Mouse (Mus musculus): ENCODE data around the gene Tdrd5. TPM values are rescaled to one million over a fixed set of nuclear protein-coding genes. Genes with fewer than 3 reads are reported as not detected.

Gene Tdrd5
- total and polyA plus RNA-seq, 3 experiments, result 0.09 to 6.0 (median 0.55) TPM

DNA sequence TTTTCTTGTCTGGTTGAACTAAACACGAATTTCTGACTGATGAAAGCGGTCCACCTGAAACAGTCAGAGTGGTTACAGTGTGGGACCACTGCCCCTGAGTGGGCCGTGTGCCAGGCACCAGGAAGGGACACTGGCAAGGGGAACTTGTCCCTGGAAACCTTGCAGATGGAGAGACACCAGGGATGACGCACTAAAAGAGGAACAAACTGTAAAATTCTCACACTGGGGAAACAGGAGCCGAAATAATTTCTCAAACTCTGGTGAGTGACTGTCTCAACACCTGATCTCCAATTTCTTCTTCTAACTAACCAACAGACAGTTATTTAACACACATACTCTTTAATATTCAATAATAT lies 17.9 kb downstream of the Tdrd5 start:
- Histone ChIP-seq H3K4me3 (ENCODE audit: low read depth, low read length) (no peak overlapping the region), H3K9me3 (replicated peaks) (no peaks in the 10 kb centered on the region), H3K36me3 (replicated peaks) (no peaks in the 10 kb centered on the region), H3K4me1 (ENCODE audit: insufficient read depth, low read depth, low read length) (peaks cover 25% of the 10 kb centered on the region), H3K27me3 (ENCODE audit: insufficient read depth, low read length) (peaks cover 8% of the 10 kb centered on the region)
- DNase-seq (ENCODE audit: low spot score), result no peak
- ATAC-seq (ENCODE audit: extremely low read depth, insufficient number of reproducible peaks, low FRiP score, poor library complexity, severe bottlenecking), result no peak
- TF ChIP-seq POLR2AphosphoS5 (IDR thresholded peaks at IDR 0.05; ENCODE audit: insufficient replicate concordance, low read depth, low read length) (no peak), CTCF (IDR thresholded peaks at IDR 0.05; ENCODE audit: low read depth, low read length) (no peak), TAL1 (conservative IDR thresholded peaks at IDR 0.05; ENCODE audit: low read depth, low read length) (no peak), GATA2 (IDR thresholded peaks at IDR 0.05; ENCODE audit: borderline replicate concordance, low read depth, low read length) (no peak), GATA1 (IDR thresholded peaks at IDR 0.05; ENCODE audit: borderline replicate concordance, low read length) (no peak)

DNA sequence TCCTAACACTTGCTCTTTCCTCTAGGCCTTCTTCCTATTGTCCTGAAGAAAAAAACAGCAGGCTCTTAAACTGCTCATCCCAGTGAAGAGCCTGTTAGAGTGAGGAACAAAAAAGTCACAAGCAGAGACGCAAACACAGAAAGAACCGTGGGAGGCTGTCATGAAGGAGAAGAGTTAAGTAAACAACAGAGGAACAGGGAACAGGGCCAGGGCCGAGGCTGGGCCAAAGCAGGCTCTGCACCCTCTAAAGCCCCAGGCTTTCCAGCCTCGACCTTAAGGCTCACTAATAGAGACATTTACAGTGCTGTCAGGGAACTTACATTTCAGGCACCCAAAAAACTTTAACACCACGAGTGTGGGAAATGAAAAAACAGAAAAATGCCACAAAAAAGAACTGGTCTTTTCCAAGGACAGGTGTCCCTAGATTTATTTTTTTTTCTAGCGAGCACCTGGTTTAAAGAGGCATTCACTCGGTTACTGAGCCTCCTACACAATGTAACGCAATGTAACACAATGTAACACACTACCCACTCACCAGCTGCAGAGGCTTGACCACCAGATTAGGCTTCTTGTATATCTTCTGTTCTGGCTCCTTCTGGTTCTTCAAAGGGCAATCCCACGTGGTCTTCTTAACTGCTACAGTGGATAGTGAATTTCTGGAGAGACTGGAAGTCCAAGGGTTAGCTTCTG lies 18.5 kb downstream of the Tdrd5 start:
- H3K4me3 ChIP-seq (ENCODE audit: low read depth, low read length), result no peak overlapping the region
- H3K4me1 ChIP-seq (ENCODE audit: insufficient read depth, low read depth, low read length), result peaks cover 25% of the 10 kb centered on the region
- no peak for ATAC-seq (ENCODE audit: extremely low read depth, insufficient number of reproducible peaks, low FRiP score, poor library complexity, severe bottlenecking)
- no peaks in the 10 kb centered on the region for H3K36me3 ChIP-seq (replicated peaks)
- H3K9me3 ChIP-seq (replicated peaks), result no peaks in the 10 kb centered on the region
- TF ChIP-seq GATA1 (IDR thresholded peaks at IDR 0.05; ENCODE audit: borderline replicate concordance, low read length), result no peak
- TF ChIP-seq GATA2 (IDR thresholded peaks at IDR 0.05; ENCODE audit: borderline replicate concordance, low read depth, low read length), result no peak
- no peak for TF ChIP-seq POLR2AphosphoS5 (IDR thresholded peaks at IDR 0.05; ENCODE audit: insufficient replicate concordance, low read depth, low read length)
- no peak for TF ChIP-seq CTCF (IDR thresholded peaks at IDR 0.05; ENCODE audit: low read depth, low read length)
- no peak for TF ChIP-seq TAL1 (conservative IDR thresholded peaks at IDR 0.05; ENCODE audit: low read depth, low read length)
- peaks cover 11% of the 10 kb centered on the region for H3K27me3 ChIP-seq (ENCODE audit: insufficient read depth, low read length)
- DNase-seq (ENCODE audit: low spot score), result no peak

DNA sequence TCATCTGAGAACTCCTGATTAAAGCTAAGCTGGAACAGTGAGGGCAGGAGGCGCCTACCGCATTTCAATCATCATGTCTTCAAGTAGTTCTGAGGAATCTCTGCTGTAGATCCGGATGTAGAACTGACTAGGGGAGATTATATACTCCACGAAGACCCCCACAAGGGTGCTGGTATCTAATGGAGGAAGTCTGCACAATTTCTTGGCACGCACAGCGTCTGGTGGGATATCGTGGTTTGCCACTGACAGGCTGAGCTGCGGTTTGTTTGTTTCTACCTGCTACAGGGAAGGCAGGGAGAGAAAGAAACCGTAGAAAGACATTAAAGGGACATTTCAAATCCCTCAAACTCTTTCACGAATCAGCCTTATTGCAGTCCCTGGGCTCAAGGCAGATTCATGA lies 19.3 kb downstream of the Tdrd5 start:
- ATAC-seq (ENCODE audit: extremely low read depth, insufficient number of reproducible peaks, low FRiP score, poor library complexity, severe bottlenecking) (no peak), DNase-seq (ENCODE audit: low spot score) (no peak)
- H3K36me3 ChIP-seq (replicated peaks), result no peaks in the 10 kb centered on the region
- no peak overlapping the region for H3K4me3 ChIP-seq (ENCODE audit: low read depth, low read length)
- TF ChIP-seq TAL1 (conservative IDR thresholded peaks at IDR 0.05; ENCODE audit: low read depth, low read length) (no peak), GATA2 (IDR thresholded peaks at IDR 0.05; ENCODE audit: borderline replicate concordance, low read depth, low read length) (no peak), POLR2AphosphoS5 (IDR thresholded peaks at IDR 0.05; ENCODE audit: insufficient replicate concordance, low read depth, low read length) (no peak), CTCF (IDR thresholded peaks at IDR 0.05; ENCODE audit: low read depth, low read length) (no peak), GATA1 (IDR thresholded peaks at IDR 0.05; ENCODE audit: borderline replicate concordance, low read length) (no peak)
- no peaks in the 10 kb centered on the region for H3K9me3 ChIP-seq (replicated peaks)
- peaks cover 25% of the 10 kb centered on the region for H3K4me1 ChIP-seq (ENCODE audit: insufficient read depth, low read depth, low read length)
- peaks cover 12% of the 10 kb centered on the region for H3K27me3 ChIP-seq (ENCODE audit: insufficient read depth, low read length)

DNA sequence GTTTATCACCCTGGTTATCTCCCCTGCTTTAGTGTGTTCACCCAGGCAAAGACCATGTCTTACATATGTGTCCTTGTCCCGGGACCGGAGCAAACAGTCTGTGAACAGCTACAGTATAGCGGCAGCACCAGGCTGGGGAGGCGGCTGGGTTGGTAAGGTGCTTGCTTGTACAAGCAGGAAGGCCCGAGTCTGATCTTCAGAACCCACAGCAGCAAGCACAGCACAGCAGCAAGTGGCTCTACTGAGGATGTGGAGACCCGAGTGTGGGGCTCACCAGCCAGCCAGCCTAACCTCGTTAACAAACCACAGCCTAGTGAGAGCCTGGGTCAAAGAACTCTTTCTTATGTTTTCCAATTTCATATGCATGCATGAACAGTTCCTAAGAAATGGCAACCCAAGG lies 23.3 kb downstream of the Tdrd5 start:
- no peaks in the 10 kb centered on the region for H3K9me3 ChIP-seq (replicated peaks)
- peaks cover 20% of the 10 kb centered on the region for H3K27me3 ChIP-seq (ENCODE audit: insufficient read depth, low read length)
- ATAC-seq (ENCODE audit: extremely low read depth, insufficient number of reproducible peaks, low FRiP score, poor library complexity, severe bottlenecking) (no peak), DNase-seq (ENCODE audit: low spot score) (no peak)
- TF ChIP-seq POLR2AphosphoS5 (IDR thresholded peaks at IDR 0.05; ENCODE audit: insufficient replicate concordance, low read depth, low read length), result no peak
- no peak for TF ChIP-seq GATA2 (IDR thresholded peaks at IDR 0.05; ENCODE audit: borderline replicate concordance, low read depth, low read length)
- no peak for TF ChIP-seq CTCF (IDR thresholded peaks at IDR 0.05; ENCODE audit: low read depth, low read length)
- TF ChIP-seq GATA1 (IDR thresholded peaks at IDR 0.05; ENCODE audit: borderline replicate concordance, low read length), result no peak
- no peak for TF ChIP-seq TAL1 (conservative IDR thresholded peaks at IDR 0.05; ENCODE audit: low read depth, low read length)
- H3K4me1 ChIP-seq (ENCODE audit: insufficient read depth, low read depth, low read length), result peaks cover 10% of the 10 kb centered on the region; the same call in 1 of the 2 replicates
- H3K36me3 ChIP-seq (replicated peaks), result no peaks in the 10 kb centered on the region
- H3K4me3 ChIP-seq (ENCODE audit: low read depth, low read length), result no peak overlapping the region

DNA sequence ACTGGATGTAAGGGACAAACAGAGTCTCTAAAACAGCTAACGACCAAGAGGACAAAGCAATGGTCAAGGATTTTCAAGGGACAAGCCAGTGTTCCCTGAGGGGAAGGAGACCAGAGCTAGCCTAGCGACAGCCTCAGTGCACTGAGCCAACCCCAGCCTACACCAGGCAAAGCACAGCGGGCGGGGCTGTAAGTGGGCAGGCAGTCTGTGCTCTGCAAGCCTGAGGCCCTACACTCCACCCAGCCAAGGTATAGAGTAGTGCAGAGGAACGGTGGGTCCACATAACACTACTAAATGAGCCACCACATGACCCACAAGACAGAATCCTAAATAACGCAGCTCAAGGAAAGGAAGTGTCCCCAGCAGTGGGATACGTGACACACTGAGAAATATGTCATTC lies 29.8 kb downstream of the Tdrd5 start:
- DNase-seq (ENCODE audit: low spot score), result no peak
- Histone ChIP-seq H3K9me3 (replicated peaks) (no peaks in the 10 kb centered on the region), H3K27me3 (ENCODE audit: insufficient read depth, low read length) (peaks cover 27% of the 10 kb centered on the region), H3K4me1 (ENCODE audit: insufficient read depth, low read depth, low read length) (peaks cover 4% of the 10 kb centered on the region), H3K36me3 (replicated peaks) (no peaks in the 10 kb centered on the region), H3K4me3 (ENCODE audit: low read depth, low read length) (no peak overlapping the region)
- no peak for ATAC-seq (ENCODE audit: extremely low read depth, insufficient number of reproducible peaks, low FRiP score, poor library complexity, severe bottlenecking)
- TF ChIP-seq POLR2AphosphoS5 (IDR thresholded peaks at IDR 0.05; ENCODE audit: insufficient replicate concordance, low read depth, low read length) (no peak), GATA2 (IDR thresholded peaks at IDR 0.05; ENCODE audit: borderline replicate concordance, low read depth, low read length) (no peak), CTCF (IDR thresholded peaks at IDR 0.05; ENCODE audit: low read depth, low read length) (no peak), TAL1 (conservative IDR thresholded peaks at IDR 0.05; ENCODE audit: low read depth, low read length) (no peak), GATA1 (IDR thresholded peaks at IDR 0.05; ENCODE audit: borderline replicate concordance, low read length) (no peak)

DNA sequence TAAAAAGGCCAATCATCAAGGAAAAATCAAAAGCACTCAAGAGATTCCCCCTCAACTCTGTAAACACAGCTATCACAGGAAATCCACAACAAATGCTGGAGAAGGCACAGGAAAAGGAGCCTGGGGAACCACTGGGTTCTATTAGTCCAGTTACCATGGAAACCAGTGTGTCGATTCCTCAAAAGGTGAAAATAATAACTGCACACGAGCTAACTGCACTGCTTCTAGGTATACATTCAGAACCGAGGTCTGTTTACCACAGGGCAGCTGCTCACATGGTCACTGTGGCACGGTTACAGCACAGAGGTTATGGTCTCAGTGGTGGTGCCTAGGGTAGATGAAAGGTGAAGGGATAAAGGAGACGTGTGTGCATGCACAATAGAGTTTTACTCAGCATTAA lies 31.8 kb downstream of the Tdrd5 start:
- DNase-seq (ENCODE audit: low spot score) (no peak), ATAC-seq (ENCODE audit: extremely low read depth, insufficient number of reproducible peaks, low FRiP score, poor library complexity, severe bottlenecking) (no peak)
- H3K4me3 ChIP-seq (ENCODE audit: low read depth, low read length), result no peak overlapping the region
- peaks cover 4% of the 10 kb centered on the region for H3K4me1 ChIP-seq (ENCODE audit: insufficient read depth, low read depth, low read length)
- TF ChIP-seq GATA1 (IDR thresholded peaks at IDR 0.05; ENCODE audit: borderline replicate concordance, low read length) (no peak), GATA2 (IDR thresholded peaks at IDR 0.05; ENCODE audit: borderline replicate concordance, low read depth, low read length) (no peak), CTCF (IDR thresholded peaks at IDR 0.05; ENCODE audit: low read depth, low read length) (no peak), POLR2AphosphoS5 (IDR thresholded peaks at IDR 0.05; ENCODE audit: insufficient replicate concordance, low read depth, low read length) (no peak), TAL1 (conservative IDR thresholded peaks at IDR 0.05; ENCODE audit: low read depth, low read length) (no peak)
- peaks cover 28% of the 10 kb centered on the region for H3K27me3 ChIP-seq (ENCODE audit: insufficient read depth, low read length)
- no peaks in the 10 kb centered on the region for H3K36me3 ChIP-seq (replicated peaks)
- H3K9me3 ChIP-seq (replicated peaks), result no peaks in the 10 kb centered on the region

Measured in G1E (cell line).